Mouse (Mus musculus): ENCODE data around the gene Smim7. TPM values are rescaled to one million over a fixed set of nuclear protein-coding genes. Genes with fewer than 3 reads are reported as not detected.

Smim7 gene
- total RNA-seq (2021) = 100 to 1,000 TPM; 129 to 135 TPM

- peak; percentile 98 to 99 for DNase-seq
- intact Hi-C loops (cut with DNase I) = loop anchor here (1.0 kb wide), 1 partner anchor 22 kb away; no protein-coding TSS in a partner anchor
Observed at GRCm38 (mm10) chr8:72570633-72571610, at the start of gene Smim7. TSS of gene Smim7 (minus strand) at chr8:72571088.

- intact Hi-C loops (cut with DNase I) = no loop called here
- peak in 1 of 2 experiments; percentile 44 for DNase-seq
Observed at GRCm38 (mm10) chr8:72590198-72590597, 19.3 kb upstream of the Smim7 start.

- intact Hi-C loops (cut with DNase I) = no loop called here
- peak; percentile 39 to 49 for DNase-seq
Observed at GRCm38 (mm10) chr8:72589286-72589685, 18.4 kb upstream of the Smim7 start.

- no peak for DNase-seq
- intact Hi-C loops (cut with DNase I) = no loop called here
Observed at GRCm38 (mm10) chr8:72588865-72589264, 18.0 kb upstream of the Smim7 start.

GRCm38 (mm10) chr8:72587806-72588205 is 16.9 kb upstream of the Smim7 start:
- peak; percentile 61 to 66 for DNase-seq
- intact Hi-C loops (cut with DNase I) = no loop called here

- DNase-seq = no peak
- intact Hi-C loops (cut with DNase I) = no loop called here
Observed at GRCm38 (mm10) chr8:72584390-72584789, 13.5 kb upstream of the Smim7 start.

GRCm38 (mm10) chr8:72583056-72583771 is 12.3 kb upstream of the Smim7 start:
- peak; percentile 60 to 61 for DNase-seq
- intact Hi-C loops (cut with DNase I) = no loop called here

GRCm38 (mm10) chr8:72579374-72579773 is 8.5 kb upstream of the Smim7 start:
- no peak for DNase-seq
- intact Hi-C loops (cut with DNase I) = no loop called here

- intact Hi-C loops (cut with DNase I) = no loop called here
- DNase-seq = no peak
Observed at GRCm38 (mm10) chr8:72577941-72578340, 7.1 kb upstream of the Smim7 start.

GRCm38 (mm10) chr8:72577266-72577665 is 6.4 kb upstream of the Smim7 start:
- no peak for DNase-seq
- intact Hi-C loops (cut with DNase I) = no loop called here

- no peak for DNase-seq
- intact Hi-C loops (cut with DNase I) = no loop called here
Observed at GRCm38 (mm10) chr8:72575915-72576314, 5.0 kb upstream of the Smim7 start.

- intact Hi-C loops (cut with DNase I) = no loop called here
- no peak for DNase-seq
Observed at GRCm38 (mm10) chr8:72573450-72573849, 2.6 kb upstream of the Smim7 start.

- intact Hi-C loops (cut with DNase I) = no loop called here
- DNase-seq = peak in 1 of 2 experiments; percentile 40
Observed at GRCm38 (mm10) chr8:72572507-72572906, 1.6 kb upstream of the Smim7 start.

GRCm38 (mm10) chr8:72571611-72572473 is 954 bp upstream of the Smim7 start, which contains the start of gene Tmem38a:
TSS of gene Tmem38a (plus strand) at chr8:72572055.
- intact Hi-C loops (cut with DNase I) = no loop called here
- peak; percentile 82 to 85 for DNase-seq

- intact Hi-C loops (cut with DNase I) = loop anchor here (5.0 kb wide), 1 partner anchor 156 kb away; the partner anchor contains the start of gene Sin3b
- DNase-seq = no peak
Observed at GRCm38 (mm10) chr8:72565970-72566369, 4.9 kb downstream of the Smim7 start.

- no peak for DNase-seq
- intact Hi-C loops (cut with DNase I) = no loop called here
Observed at GRCm38 (mm10) chr8:72561111-72561689, 9.7 kb downstream of the Smim7 start.

GRCm38 (mm10) chr8:72555770-72556169 is 15.1 kb downstream of the Smim7 start:
- DNase-seq = no peak
- intact Hi-C loops (cut with DNase I) = no loop called here

GRCm38 (mm10) chr8:72549314-72549892 is 21.5 kb downstream of the Smim7 start:
- intact Hi-C loops (cut with DNase I) = loop anchor here (1.0 to 5.0 kb wide), 3 partner anchors 21 to 127 kb away; partner anchors contain the start of genes Eps15l1 and Slc35e1
- peak; percentile 25 for DNase-seq

GRCm38 (mm10) chr8:72548644-72549313 is 22.1 kb downstream of the Smim7 start:
- intact Hi-C loops (cut with DNase I) = loop anchor here (1.0 to 5.0 kb wide), 3 partner anchors 22 to 126 kb away; partner anchors contain the start of genes Eps15l1 and Slc35e1
- peak in 1 of 2 experiments; percentile 37 for DNase-seq
